Mouse (Mus musculus): ENCODE data around the gene Myom1.

The Myom1 gene

GRCm38 (mm10) chr17:71110753-71111265, 108.4 kb downstream of the Myom1 start:
- no peak for DNase-seq

- no peak for DNase-seq
These were observed 110.3 kb downstream of the Myom1 start for GRCm38 (mm10) chr17:71112689-71113088.

- no peak for DNase-seq
These were observed 111.8 kb downstream of the Myom1 start for GRCm38 (mm10) chr17:71114282-71114681.

- no peak for DNase-seq
These were observed 115.5 kb downstream of the Myom1 start for GRCm38 (mm10) chr17:71117956-71118355.

GRCm38 (mm10) chr17:71118607-71119006, 116.2 kb downstream of the Myom1 start:
- no peak for DNase-seq

- DNase-seq, result no peak
These were observed 118.2 kb downstream of the Myom1 start for GRCm38 (mm10) chr17:71120626-71121025.

- DNase-seq, result no peak
These were observed 121.7 kb downstream of the Myom1 start for GRCm38 (mm10) chr17:71124061-71124670.

GRCm38 (mm10) chr17:71124674-71125073, 122.2 kb downstream of the Myom1 start:
- DNase-seq, result no peak

- DNase-seq, result peak; percentile 58
These were observed 123.1 kb downstream of the Myom1 start for GRCm38 (mm10) chr17:71125519-71125918.

- peak; percentile 20 for DNase-seq
These were observed 123.6 kb downstream of the Myom1 start for GRCm38 (mm10) chr17:71126001-71126400.

- DNase-seq, result peak; percentile 60
These were observed 125.2 kb downstream of the Myom1 start for GRCm38 (mm10) chr17:71127464-71128110.

GRCm38 (mm10) chr17:71129489-71130261, 127.2 kb downstream of the Myom1 start:
- DNase-seq, result peak; percentile 66

- peak; percentile 2 for DNase-seq
These were observed 129.8 kb downstream of the Myom1 start for GRCm38 (mm10) chr17:71132221-71132620.

GRCm38 (mm10) chr17:71132856-71133439, 130.5 kb downstream of the Myom1 start:
- peak; percentile 5 for DNase-seq

GRCm38 (mm10) chr17:71134441-71134955, 132.1 kb downstream of the Myom1 start:
- peak; percentile 22 for DNase-seq

- peak; percentile 61 for DNase-seq
These were observed 132.7 kb downstream of the Myom1 start for GRCm38 (mm10) chr17:71135108-71135507.

GRCm38 (mm10) chr17:71135866-71136265, 133.4 kb downstream of the Myom1 start:
- DNase-seq, result peak; percentile 31

- peak; percentile 24 for DNase-seq
These were observed 134.2 kb downstream of the Myom1 start for GRCm38 (mm10) chr17:71136384-71137333.

- peak; percentile 1 for DNase-seq
These were observed 134.9 kb downstream of the Myom1 start for GRCm38 (mm10) chr17:71137334-71137721.

GRCm38 (mm10) chr17:71142068-71142467, 139.6 kb downstream of the Myom1 start:
- DNase-seq, result peak; percentile 3

- peak; percentile 3 for DNase-seq
These were observed 140.7 kb downstream of the Myom1 start for GRCm38 (mm10) chr17:71143155-71143554.
